Mouse (Mus musculus): ENCODE measurements around the gene Ctnnbip1. TPM values are rescaled to one million over a fixed set of nuclear protein-coding genes. Genes with fewer than 3 reads are reported as not detected.

Ctnnbip1 gene
- polyA plus RNA-seq, 1 experiment = 27.2 TPM

GRCm38 (mm10) chr4:149539441-149539840, 21.4 kb downstream of the Ctnnbip1 start:
- Histone ChIP-seq H3K27ac (ENCODE audit: insufficient read depth, low read depth, low read length) (no peak overlapping the region), H3K27me3 (ENCODE audit: control insufficient read depth, insufficient read depth, low read length) (no peaks in the 10 kb centered on the region), H3K4me1 (ENCODE audit: control insufficient read depth, insufficient read depth, insufficient read length, low read length) (no peaks in the 10 kb centered on the region), H3K4me3 (ENCODE audit: low read depth, low read length) (no peak overlapping the region), H3K36me3 (ENCODE audit: control insufficient read depth, insufficient read depth, low read length) (peaks cover 3% of the 10 kb centered on the region; the same call in 1 of the 2 replicates)
- TF ChIP-seq POLR2A (IDR thresholded peaks at IDR 0.05; ENCODE audit: low read depth, low read length) = no peak
- no peak for TF ChIP-seq CTCF (IDR thresholded peaks at IDR 0.05; ENCODE audit: extremely low read depth, insufficient read length, insufficient replicate concordance, low read depth, low read length)
- WGBS = 70% methylated on average over 8 of the region's 8 CpGs

GRCm38 (mm10) chr4:149541935-149542334, 23.9 kb downstream of the Ctnnbip1 start:
- 70% methylated on average over 5 of the region's 5 CpGs for WGBS
- Histone ChIP-seq H3K36me3 (ENCODE audit: control insufficient read depth, insufficient read depth, low read length) (peaks cover 15% of the 10 kb centered on the region), H3K4me3 (ENCODE audit: low read depth, low read length) (no peak overlapping the region), H3K27ac (ENCODE audit: insufficient read depth, low read depth, low read length) (no peak overlapping the region), H3K4me1 (ENCODE audit: control insufficient read depth, insufficient read depth, insufficient read length, low read length) (no peaks in the 10 kb centered on the region), H3K27me3 (ENCODE audit: control insufficient read depth, insufficient read depth, low read length) (no peaks in the 10 kb centered on the region)
- TF ChIP-seq POLR2A (IDR thresholded peaks at IDR 0.05; ENCODE audit: low read depth, low read length) (no peak), CTCF (IDR thresholded peaks at IDR 0.05; ENCODE audit: extremely low read depth, insufficient read length, insufficient replicate concordance, low read depth, low read length) (no peak)

GRCm38 (mm10) chr4:149542431-149542830, 24.4 kb downstream of the Ctnnbip1 start:
- TF ChIP-seq POLR2A (IDR thresholded peaks at IDR 0.05; ENCODE audit: low read depth, low read length) (no peak), CTCF (IDR thresholded peaks at IDR 0.05; ENCODE audit: extremely low read depth, insufficient read length, insufficient replicate concordance, low read depth, low read length) (no peak)
- no peaks in the 10 kb centered on the region for H3K4me1 ChIP-seq (ENCODE audit: control insufficient read depth, insufficient read depth, insufficient read length, low read length)
- no peak overlapping the region for H3K4me3 ChIP-seq (ENCODE audit: low read depth, low read length)
- 91% methylated on average over 12 of the region's 12 CpGs for WGBS
- H3K27me3 ChIP-seq (ENCODE audit: control insufficient read depth, insufficient read depth, low read length) = no peaks in the 10 kb centered on the region
- H3K27ac ChIP-seq (ENCODE audit: insufficient read depth, low read depth, low read length) = no peak overlapping the region
- H3K36me3 ChIP-seq (ENCODE audit: control insufficient read depth, insufficient read depth, low read length) = peaks cover 15% of the 10 kb centered on the region

- TF ChIP-seq CTCF (IDR thresholded peaks at IDR 0.05; ENCODE audit: extremely low read depth, insufficient read length, insufficient replicate concordance, low read depth, low read length) (peak; percentile 89; the same call in 1 of the 2 replicates), POLR2A (IDR thresholded peaks at IDR 0.05; ENCODE audit: low read depth, low read length) (no peak)
- H3K27ac ChIP-seq (ENCODE audit: insufficient read depth, low read depth, low read length) = no peak overlapping the region
- H3K36me3 ChIP-seq (ENCODE audit: control insufficient read depth, insufficient read depth, low read length) = peaks cover 15% of the 10 kb centered on the region
- H3K4me3 ChIP-seq (ENCODE audit: low read depth, low read length) = no peak overlapping the region
- no peaks in the 10 kb centered on the region for H3K4me1 ChIP-seq (ENCODE audit: control insufficient read depth, insufficient read depth, insufficient read length, low read length)
- no peaks in the 10 kb centered on the region for H3K27me3 ChIP-seq (ENCODE audit: control insufficient read depth, insufficient read depth, low read length)
- 59% methylated on average over 10 of the region's 10 CpGs for WGBS
Measured at GRCm38 (mm10) chr4:149542927-149543553, 25.0 kb downstream of the Ctnnbip1 start.

GRCm38 (mm10) chr4:149544892-149545291, 26.9 kb downstream of the Ctnnbip1 start:
- H3K27ac ChIP-seq (ENCODE audit: insufficient read depth, low read depth, low read length) = no peak overlapping the region
- no peaks in the 10 kb centered on the region for H3K4me1 ChIP-seq (ENCODE audit: control insufficient read depth, insufficient read depth, insufficient read length, low read length)
- WGBS = 86% methylated on average over 8 of the region's 8 CpGs

GRCm38 (mm10) chr4:149546797-149547444, 28.9 kb downstream of the Ctnnbip1 start:
- no peak overlapping the region for H3K27ac ChIP-seq (ENCODE audit: insufficient read depth, low read depth, low read length)
- H3K36me3 ChIP-seq (ENCODE audit: control insufficient read depth, insufficient read depth, low read length) = peaks cover 16% of the 10 kb centered on the region
- 72% methylated on average over 9 of the region's 9 CpGs for WGBS
- no peaks in the 10 kb centered on the region for H3K4me1 ChIP-seq (ENCODE audit: control insufficient read depth, insufficient read depth, insufficient read length, low read length)
- no peaks in the 10 kb centered on the region for H3K27me3 ChIP-seq (ENCODE audit: control insufficient read depth, insufficient read depth, low read length)
- TF ChIP-seq CTCF (IDR thresholded peaks at IDR 0.05; ENCODE audit: extremely low read depth, insufficient read length, insufficient replicate concordance, low read depth, low read length) (no peak), POLR2A (IDR thresholded peaks at IDR 0.05; ENCODE audit: low read depth, low read length) (no peak)
- no peak overlapping the region for H3K4me3 ChIP-seq (ENCODE audit: low read depth, low read length)

More at GRCm38 (mm10) chr4:149544892-149545291, 26.9 kb downstream of the Ctnnbip1 start:
- no peaks in the 10 kb centered on the region for H3K27me3 ChIP-seq (ENCODE audit: control insufficient read depth, insufficient read depth, low read length)
- H3K36me3 ChIP-seq (ENCODE audit: control insufficient read depth, insufficient read depth, low read length) = peaks cover 18% of the 10 kb centered on the region
- no peak for TF ChIP-seq POLR2A (IDR thresholded peaks at IDR 0.05; ENCODE audit: low read depth, low read length)
- TF ChIP-seq CTCF (IDR thresholded peaks at IDR 0.05; ENCODE audit: extremely low read depth, insufficient read length, insufficient replicate concordance, low read depth, low read length) = no peak
- H3K4me3 ChIP-seq (ENCODE audit: low read depth, low read length) = no peak overlapping the region

GRCm38 (mm10) chr4:149547523-149547922, 29.5 kb downstream of the Ctnnbip1 start:
- TF ChIP-seq CTCF (IDR thresholded peaks at IDR 0.05; ENCODE audit: extremely low read depth, insufficient read length, insufficient replicate concordance, low read depth, low read length) (no peak), POLR2A (IDR thresholded peaks at IDR 0.05; ENCODE audit: low read depth, low read length) (no peak)
- Histone ChIP-seq H3K36me3 (ENCODE audit: control insufficient read depth, insufficient read depth, low read length) (peaks cover 16% of the 10 kb centered on the region), H3K4me1 (ENCODE audit: control insufficient read depth, insufficient read depth, insufficient read length, low read length) (no peaks in the 10 kb centered on the region), H3K27ac (ENCODE audit: insufficient read depth, low read depth, low read length) (no peak overlapping the region), H3K27me3 (ENCODE audit: control insufficient read depth, insufficient read depth, low read length) (no peaks in the 10 kb centered on the region), H3K4me3 (ENCODE audit: low read depth, low read length) (no peak overlapping the region)
- WGBS = 86% methylated on average over 6 of the region's 6 CpGs

Measured in small intestine, adult 2 months (tissue).